Mouse (Mus musculus) kidney, postnatal 10 days (tissue): ENCODE results near the gene Cpxm1.

Experiments
- DNase-seq: peaks from one replicate; pipeline ENCODE4 v3.0.0; 2021; ENCODE audit warnings: mixed read lengths

Cpxm1 gene

DNA sequence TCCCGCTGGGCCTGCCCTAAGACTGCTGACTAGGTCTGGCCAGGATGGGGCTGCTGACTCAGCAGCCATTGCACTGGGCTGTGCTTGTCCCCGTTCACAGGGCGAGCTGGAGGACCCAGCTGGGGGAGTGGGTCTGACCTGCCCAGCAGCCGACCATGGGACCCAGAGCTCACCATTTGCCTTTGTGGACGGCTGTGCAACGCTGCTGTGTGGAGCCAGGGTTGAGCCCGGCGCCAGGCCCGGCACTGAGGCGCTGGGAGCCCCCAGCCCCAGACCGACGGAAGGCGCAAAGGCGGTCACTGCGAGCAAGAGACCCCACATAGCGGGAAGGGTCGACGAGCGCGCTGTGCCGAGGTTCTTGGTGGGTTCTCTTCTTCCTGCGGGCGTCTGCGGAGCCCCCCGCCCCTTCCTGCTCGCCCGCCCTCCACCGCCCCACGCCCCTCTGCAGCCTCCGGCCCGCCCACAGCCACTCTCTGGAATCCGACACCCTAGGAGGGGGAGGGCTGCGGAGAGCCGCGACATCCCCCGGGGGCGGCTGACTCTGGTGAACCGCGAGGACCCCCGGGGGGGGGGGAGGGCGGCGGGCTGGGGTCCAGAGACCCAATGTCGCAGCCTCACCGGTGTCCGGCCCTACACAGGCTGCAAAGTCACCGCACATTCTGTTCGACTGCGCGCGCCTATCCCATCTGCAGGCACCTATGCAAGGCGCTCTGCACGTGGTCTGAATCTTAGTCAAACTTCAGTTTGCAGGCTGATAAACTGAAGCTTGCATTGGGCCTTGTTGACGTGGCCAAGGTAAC is at the start of gene Cpxm1:
Cpxm1 (minus strand) TSS at position 389 of the 800 bp plus-strand sequence.
- peak; percentile 70 for DNase-seq

DNA sequence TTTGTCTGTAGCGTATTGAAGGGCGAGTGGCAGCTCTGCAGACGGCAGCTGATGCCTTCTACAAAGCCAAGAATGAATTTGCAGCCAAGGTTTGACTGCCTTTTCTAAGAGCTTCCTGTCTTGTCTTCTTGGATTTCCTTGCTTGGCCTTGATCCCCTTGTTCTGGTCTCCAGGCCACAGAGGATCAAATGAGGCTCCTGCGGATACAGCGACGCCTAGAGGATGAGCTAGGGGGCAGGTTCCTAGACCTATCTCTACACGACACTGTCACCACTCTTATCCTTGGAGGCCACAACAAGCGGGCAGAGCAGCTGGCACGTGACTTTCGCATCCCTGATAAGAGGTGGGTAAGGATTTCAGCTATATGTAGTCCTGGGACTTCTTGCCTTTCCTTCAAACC is 44.8 kb upstream of the Cpxm1 start:
- DNase-seq: no peak

DNA sequence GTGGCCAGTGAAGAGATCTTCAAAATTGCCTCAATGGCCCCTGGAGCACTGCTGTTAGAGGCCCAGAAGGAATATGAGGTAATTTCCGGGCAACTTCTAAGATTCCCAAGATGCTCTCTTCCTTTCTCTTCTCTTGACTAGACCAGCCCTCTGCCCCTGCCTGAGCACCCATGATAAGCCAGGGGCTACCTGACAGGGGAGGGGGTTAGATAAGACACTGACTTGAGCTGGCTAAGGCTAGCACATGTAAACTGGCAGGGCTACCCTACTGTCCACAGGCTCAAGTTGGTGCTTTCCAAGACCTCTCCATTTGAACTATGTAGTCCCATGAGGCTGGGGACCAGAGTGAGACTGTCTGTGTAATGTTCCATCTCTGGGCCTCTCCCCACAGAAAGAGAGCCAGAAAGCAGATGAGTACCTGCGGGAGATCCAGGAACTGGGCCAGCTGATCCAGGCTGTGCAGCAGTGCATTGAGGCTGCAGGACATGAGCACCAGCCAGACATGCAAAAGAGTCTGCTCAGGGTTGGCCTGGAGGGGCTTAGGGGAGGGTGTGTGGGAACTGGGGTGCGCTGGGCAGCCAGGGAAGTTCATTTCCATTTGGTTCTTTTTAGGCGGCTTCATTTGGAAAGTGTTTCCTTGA is 42.6 kb upstream of the Cpxm1 start:
- no peak for DNase-seq

DNA sequence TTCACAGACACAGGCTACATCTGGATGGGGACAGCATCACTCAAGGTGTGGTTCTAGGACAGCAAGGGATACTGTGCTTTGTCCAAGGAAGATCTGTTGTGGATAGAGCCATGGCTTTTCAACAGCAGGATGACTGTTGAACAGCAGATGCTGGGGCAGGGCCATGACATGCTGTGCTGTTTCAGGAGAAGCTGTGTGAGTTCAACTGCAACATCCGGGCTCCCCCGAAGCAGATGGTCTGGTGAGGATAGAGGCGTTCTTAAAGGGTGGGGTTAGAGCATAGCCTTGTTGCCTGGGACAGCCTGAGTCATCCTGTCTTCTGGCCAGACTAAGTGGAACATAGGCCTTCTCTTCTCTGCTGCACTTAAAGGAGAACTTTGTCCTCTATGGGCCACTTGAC is 41.5 kb upstream of the Cpxm1 start:
- no peak for DNase-seq

DNA sequence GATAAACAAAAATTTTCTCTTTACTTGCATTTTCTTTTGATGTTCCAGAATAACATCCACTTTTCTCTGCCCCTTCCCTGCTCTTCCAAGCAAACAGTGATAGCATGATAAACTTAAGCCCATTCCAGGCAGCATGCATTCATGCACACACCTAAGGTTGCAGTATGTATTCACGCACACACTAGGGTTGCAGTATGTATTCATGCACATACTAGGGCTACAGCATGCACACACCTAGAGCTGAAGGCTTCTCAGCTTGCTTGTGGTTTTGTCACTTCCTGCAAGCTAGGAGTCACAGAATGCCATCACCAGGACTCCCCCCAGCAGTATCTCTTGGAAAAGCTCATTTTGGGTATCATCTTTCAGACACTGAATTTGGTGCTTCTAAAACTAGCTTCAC is 39.4 kb upstream of the Cpxm1 start:
- DNase-seq: no peak

DNA sequence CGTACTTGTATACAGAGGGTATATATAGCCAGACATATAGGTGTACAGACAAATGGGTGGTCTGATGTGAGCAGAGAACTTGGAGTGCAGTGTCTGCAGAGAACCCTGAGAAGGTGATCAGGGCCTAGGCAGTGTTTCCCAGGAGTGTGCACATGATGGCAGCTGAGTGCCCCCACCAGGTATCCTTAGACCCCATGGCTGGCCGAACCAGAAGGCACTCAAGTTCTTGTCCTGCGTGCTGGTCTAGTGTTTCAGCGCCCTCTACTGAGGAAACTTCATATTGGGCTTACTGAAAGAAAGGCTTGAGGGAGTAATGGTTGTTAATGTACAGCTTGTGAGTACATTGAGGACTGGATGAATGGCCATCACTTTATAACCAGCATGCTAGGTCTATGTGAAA is 35.8 kb upstream of the Cpxm1 start:
- DNase-seq: peak; percentile 61

DNA sequence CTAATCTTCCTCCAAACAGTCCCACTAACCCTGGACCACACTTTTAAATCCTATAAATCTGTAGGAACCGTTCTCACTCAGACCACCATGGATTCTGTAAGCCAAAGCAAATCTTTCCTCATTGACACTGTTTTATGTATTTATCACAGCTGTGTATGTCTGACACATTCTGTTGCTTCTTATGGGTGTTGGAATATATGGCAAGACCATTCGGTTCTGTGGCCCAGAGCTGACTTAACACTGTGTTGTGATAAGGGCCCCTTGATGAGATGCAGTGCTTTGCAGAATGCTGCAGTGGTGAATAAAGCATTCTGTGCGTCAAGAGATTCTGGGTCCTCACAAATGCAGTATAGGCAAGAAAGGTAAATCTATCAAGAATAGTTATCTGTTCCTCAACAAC is 34.8 kb upstream of the Cpxm1 start:
- DNase-seq: no peak

DNA sequence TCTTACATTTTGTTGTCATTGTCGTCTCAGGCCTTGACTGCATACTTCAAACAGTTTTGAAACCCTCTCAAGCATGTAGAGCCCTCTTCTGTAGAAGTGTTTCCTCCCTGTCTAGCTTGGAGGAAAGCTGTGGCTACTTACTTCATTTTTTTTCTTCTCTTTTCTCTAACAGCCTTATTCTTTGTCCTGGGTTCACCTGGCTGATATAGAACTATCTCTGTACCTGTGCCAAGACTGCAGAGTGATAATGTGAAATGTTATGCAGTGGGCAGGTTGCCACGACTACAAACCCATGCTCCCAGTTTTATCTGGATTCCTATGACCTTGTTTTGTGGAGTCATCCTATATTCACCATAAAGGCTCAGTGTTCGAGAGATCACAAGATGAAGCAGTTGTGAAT is 33.1 kb upstream of the Cpxm1 start:
- no peak for DNase-seq

DNA sequence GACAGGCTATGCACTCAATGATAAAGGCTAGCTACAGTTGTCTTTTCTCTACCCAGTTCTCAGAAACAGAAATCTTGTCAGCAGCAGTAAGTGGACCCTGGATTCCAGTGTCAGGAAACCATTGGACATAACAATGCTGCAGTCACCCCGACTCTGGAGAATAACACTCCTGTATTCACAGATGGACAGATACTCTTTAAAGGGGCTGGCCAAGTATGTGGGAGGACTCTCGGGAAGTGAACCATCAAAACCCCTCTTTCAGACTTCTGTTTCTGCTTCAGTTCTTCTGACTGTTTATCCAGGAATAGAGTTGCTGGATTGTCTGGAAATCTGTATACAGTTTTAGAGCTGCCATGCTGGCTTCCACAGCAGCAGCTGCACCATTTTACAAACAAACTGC is 32.5 kb upstream of the Cpxm1 start:
- DNase-seq: no peak

DNA sequence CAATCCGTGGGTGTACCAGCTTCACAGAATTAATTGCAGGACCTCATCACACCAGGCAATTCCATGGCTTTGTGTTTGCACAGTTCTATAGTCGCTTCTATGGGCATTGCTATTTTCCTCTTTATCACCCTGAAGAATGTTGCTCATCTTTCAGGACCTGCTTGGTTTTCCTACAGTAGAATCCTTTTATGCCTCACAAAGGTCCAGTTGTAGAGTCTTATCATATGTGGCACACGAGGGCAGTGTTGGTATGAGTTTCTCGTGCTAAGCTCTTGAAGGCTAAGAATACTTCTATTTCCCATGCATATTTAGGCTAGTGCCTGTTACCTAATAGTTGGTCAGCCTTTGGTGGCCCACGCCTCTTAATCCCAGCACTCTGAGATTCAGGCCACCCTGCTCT is 27.7 kb upstream of the Cpxm1 start:
- no peak for DNase-seq

DNA sequence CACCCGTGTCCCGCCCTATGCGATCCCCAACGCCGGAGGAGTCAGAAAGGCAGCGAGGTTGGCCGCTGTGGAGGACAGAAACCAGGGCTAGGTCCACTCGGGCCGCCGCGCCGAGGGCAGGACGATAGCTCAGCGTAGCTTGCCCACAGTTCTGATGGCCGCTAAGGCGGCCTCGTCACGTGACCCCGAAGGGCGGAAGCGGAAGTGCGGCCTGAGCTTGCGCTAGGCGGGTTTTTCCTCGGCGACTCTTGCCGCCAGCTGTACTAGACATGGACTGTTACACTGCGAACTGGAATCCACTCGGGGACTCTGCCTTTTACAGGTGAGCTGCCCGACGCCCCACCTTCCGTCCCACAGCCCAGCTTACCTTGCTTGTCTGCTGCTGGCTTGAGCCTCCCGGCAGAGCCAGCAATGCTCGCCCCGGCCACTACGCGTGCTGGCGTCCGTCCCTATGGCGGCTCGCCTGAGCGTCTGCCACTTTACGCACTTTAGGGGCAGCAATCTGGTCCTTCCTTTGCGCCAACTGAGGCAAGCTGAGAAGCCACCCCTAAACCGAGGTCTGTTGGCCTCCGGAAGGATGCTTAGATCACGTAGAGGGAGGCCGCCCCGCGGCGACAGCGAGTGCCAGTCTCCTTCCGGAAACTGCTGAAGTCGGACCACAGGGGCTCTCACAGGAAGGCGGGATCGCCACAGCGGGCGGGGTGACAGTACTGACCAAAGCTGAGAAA is 26.9 kb upstream of the Cpxm1 start, which contains the start of the genes Vps16 and Pced1a:
Vps16 (plus strand) TSS at position 214 of the 728 bp plus-strand sequence.
Pced1a (minus strand) TSS at position 576 of the 728 bp plus-strand sequence.
- DNase-seq: peak; percentile 96

DNA sequence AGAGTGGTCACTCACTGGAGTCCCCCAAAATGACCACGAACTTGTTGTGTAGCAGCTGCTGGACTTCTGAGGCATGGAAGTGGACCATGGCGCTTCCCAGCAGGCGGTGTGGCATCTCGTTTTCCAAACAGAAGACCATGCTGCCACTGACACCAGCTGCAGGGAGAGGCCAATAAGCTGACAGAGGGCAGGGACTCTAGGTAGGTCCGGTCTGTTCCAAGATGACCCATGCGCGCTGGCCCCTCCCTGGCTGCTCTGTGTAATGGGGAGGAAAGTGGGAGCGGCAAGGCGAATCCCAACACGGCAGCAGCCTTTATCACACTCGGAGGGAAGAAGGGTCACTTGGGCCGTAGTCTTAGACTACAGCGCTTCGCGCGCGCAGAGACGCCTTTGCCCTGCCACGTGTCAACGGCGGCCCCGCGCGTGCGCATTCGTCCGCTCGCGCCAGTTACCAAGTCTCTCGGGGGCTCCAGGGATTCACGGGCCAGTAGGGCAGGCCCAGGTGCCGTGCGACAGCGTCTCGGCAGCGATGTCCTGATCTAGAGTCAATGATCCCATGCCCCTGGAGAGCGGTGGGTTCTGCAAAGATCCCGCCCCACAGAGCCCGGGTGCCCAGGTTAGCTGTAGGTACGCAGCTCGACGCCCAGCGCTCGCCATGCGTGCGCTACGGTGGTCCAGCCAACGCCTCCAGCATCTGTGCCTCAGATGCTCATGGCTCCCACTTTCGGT is 26.2 kb upstream of the Cpxm1 start:
- DNase-seq: peak; percentile 88

DNA sequence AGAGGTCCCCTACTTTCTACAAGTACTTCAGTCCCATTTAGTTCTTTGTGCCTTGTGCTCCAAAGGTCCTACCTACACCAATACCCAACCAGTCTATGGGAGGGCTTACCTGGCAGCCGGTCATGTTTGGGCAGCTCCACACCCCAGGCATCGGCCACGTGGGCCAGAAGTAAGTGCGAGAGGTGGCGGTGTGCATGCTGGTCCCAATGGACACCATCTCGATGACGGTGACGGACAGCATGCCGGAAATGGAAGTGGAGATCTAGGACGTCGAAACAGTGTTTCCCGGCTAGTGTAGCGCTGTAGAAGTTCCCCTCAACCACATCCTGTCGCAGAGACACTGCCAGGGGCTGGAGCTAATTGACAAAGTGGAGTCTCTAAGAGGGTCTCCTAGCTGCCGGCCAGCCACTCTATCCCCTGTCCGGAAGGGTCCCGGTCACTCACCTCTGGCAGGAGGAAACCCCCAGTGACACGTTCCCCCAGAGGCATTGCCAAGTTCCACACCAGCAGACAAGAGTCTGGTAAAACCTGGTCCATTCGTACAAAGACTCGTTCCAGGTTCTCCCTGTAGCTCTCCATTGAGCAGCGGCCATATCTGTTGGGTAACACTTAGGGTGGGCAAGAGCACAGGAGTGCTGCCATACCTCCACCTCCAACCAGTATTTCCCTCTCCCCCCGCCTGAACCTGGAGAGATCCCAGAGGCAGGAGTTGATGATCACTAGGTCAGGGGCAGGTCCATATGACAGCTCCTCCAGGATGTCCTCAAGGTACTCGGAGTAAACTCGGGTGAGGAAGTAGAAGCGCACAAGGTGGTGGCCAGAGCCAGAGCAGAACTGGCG is 24.6 kb upstream of the Cpxm1 start:
- no peak for DNase-seq

DNA sequence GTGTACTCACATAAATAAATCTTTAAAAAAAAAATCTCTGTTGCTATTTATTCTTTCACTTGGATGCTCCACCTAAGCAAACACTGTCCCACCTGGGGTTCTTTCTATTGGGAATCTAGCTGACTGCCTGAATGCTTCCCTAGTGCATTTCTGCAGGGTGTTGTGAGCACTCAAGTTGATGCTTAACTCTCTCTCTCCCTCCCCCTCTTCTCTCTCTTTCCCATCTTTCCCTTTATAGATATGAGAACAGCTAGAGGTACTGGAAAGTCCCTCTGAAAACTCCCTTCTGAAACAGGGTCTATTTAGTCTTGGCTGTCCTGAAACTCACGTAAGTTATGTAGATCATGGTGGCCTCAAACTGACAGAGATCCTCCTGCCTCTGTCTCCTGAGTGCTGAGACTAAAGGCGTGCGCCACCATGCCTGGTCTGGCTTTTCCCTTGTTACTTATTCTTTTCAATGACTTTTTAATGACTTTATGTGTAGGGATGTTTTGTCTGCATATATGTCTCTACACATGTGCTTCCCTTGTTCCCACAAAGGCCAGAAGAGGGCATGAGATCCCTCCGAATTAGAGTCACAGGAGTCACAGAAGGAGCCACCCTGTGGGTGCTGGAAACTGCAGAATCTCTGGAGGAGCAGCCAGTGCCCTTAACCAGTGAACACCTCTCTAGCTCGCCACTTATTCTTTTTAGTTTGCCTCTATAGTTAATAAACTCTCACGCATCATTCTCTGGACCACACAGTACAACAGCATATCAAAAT is 16.9 kb upstream of the Cpxm1 start:
- DNase-seq: no peak

DNA sequence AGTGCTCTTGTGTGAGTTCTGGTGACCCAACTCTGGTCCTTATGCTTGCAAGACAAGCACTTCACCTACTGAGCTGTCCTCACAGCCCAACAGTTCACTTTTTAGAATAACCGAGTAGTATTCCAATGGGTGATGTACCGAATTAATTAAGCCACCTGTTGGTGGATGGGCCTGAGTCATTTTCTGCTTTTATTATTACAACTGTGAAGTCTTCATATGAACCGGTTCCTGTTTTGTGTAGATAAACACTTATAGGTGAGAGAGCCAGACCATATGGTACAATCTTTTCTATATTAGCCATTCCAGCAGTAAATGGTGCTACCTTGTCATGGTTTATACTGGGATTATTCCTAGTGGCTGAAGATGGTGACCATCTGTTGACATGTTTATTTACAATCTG is 15.4 kb upstream of the Cpxm1 start:
- DNase-seq: no peak

DNA sequence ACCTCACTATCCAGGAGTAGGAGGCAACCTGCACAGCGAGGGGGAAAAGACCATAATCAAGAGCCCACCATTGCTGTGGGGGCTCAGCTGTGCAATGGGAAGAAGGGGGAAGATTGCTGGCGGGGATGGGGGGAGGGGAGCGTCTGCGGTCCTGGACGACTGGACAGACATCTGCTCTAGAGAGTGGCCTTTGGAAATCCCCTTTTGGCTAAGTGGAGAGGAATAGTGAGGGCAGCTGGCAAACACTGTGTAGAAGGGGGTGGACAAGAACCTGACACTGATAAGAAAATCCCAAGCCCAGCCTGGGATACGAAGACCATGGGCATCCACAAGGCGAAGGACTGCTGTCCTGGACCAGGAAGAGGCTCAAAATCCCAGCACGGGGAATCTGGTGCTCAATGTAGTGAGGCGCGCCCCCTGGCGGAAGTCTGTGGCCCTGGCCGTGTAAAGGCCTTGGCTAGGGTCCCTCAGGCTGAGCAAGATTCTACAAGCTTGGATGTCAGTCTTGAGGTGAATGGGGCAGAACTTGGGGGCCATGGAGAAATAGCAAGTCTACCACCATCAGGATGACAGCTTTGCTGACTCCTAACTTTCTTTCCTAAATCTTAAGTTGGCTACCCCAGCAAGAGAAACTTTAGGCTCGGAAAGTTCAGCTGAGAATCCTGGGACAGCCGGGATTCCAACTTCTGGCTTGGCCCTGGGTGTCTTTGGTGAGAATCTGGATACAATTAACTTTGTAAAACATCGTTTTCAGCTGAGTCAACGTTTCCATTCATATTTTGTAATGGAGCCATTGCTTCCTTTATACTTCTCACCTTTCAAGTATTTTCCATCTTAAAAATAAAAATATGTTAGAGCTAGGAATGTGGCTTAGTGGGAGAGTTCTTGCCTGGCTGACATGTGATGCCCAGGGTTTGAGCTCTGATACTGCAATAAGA is 14.5 kb upstream of the Cpxm1 start:
- DNase-seq: peak; percentile 93

DNA sequence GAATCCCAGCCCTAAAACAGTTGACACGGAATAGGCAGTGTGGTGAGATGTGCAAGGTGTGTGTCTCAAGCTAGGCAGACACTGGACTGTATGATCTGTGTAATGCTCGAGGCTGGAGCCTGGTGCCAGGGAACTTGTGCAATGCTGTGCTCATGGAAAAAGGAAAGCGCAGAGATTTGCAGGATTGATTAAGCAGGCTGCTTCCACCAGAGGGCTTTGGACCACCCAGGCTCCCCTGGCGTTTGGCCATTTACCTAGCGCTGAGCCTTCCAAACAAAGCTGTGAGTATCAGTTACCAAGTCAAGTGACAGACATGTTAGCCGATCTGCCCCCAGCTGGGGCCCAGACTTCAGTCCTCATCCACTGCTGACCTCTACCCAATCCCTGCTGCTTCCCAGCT is 10.8 kb upstream of the Cpxm1 start:
- DNase-seq: no peak

DNA sequence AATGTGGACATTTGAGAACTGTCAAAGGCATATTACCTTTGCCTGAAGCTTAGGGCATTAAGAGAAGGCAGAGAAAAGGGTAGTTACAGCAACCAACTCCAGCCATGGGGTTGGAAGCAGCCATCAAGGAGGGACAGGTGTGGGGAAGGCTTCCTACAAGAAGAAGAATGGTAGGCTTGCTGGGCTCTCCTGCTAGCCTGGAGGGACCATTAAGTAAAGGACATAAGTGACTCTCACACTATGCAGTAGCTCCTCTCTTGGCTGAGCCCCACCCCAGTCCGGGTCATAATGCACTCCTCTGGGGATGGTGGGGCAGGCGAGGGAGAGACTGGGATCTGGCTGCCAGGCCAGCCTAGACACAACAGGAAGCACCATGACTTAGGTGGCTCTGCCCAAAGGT is 8.8 kb upstream of the Cpxm1 start, which contains the start of gene Tmem239:
Tmem239 (plus strand) TSS at position 301 of the 400 bp plus-strand sequence.
- no peak for DNase-seq

DNA sequence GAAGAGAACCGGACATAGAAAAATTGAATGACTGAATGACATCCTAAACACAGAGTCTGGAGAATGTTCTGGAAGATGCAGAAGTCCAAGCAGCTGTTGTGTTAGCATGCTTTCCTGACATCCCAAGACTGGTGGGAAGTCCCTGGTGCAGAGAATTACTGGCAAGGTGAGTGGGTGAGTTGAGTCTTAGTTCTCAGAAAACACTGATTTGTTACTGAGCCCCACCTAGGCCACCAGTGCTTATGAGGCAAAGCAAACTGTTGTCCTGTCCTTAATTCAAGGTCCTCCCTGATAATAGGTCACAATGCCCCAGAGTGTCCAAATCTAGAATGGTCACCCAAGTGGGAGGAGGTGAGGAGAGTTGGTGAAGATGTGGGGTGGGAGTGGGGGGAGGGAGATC is 7.6 kb upstream of the Cpxm1 start, which contains the start of the genes Gm28372 and 1700020A23Rik:
Gm28372 (plus strand) TSS at position 301 of the 400 bp plus-strand sequence.
1700020A23Rik (plus strand) TSS at position 321 of the 400 bp plus-strand sequence.
- no peak for DNase-seq

DNA sequence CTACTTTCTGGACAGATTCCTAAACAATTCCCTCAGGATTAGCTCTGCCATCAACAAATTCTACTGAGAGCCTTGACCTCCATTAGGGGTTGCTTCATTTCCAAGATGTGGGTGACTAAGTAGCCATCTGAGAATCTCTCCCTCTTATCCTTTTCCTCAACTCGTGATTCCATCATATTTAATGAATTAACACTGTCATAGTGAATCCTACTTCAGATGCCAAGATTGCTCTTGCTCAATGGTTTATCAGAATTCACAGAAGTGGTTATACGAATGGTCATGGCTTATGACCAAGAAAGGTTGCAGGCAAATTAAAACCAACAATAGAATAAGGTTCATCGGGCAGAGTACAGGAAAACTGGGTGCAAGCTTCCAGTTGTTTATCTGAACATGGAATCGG is 4.5 kb upstream of the Cpxm1 start:
- DNase-seq: no peak
